Mouse (Mus musculus) heart, adult 2 months (tissue): ENCODE results near the gene Chst5. TPM values are rescaled to one million over a fixed set of nuclear protein-coding genes. Genes with fewer than 3 reads are reported as not detected.

Experiments
- DNase-seq, 2 experiments: peaks; one replicate each; pipeline ENCODE4 v3.0.0; 2021
- H3K27ac ChIP-seq: fragments of 200-600 bp; 2 replicates; pipeline ENCODE4 v1.8.1; 2022
- H3K27me3 ChIP-seq: fragments of 200-500 bp; 2 replicates; pipeline ENCODE4 v1.6.1; 2012; ENCODE audit warnings: mild to moderate bottlenecking, low read length, inconsistent platforms, mixed read lengths; ENCODE audit not compliant: control insufficient read depth, insufficient read depth
- H3K36me3 ChIP-seq: fragments of 200-500 bp; 2 replicates; pipeline ENCODE4 v1.6.1; 2012; ENCODE audit warnings: low read length, inconsistent platforms; ENCODE audit not compliant: control insufficient read depth, insufficient read depth
- H3K4me1 ChIP-seq: fragments of 200-500 bp; 2 replicates; pipeline ENCODE4 v1.6.1; 2011; ENCODE audit warnings: low read length; ENCODE audit not compliant: control insufficient read depth, insufficient read depth
- H3K4me3 ChIP-seq: fragments of 200-600 bp; 2 replicates; pipeline ENCODE4 v1.8.1; 2022
- H3K79me2 ChIP-seq: fragments of 200-500 bp; replicated peaks from 2 replicates; pipeline ENCODE4 v1.6.1; 2012; ENCODE audit warnings: mild to moderate bottlenecking, inconsistent platforms, low read length, moderate library complexity, mixed read lengths; ENCODE audit not compliant: control insufficient read depth, insufficient read depth
- H3K9ac ChIP-seq: fragments of 200-500 bp; 2 replicates; pipeline ENCODE4 v1.6.1; 2012; ENCODE audit warnings: low read depth, mild to moderate bottlenecking, control low read depth, inconsistent platforms, low read length, mixed read lengths
- CTCF ChIP-seq: fragments of 200-600 bp; IDR thresholded peaks from 2 replicates; pipeline ENCODE4 v1.8.1; 2022; ENCODE audit warnings: antibody characterized with exemption, mild to moderate bottlenecking, moderate library complexity
- EP300 ChIP-seq: fragments of 200-500 bp; IDR thresholded peaks from 2 replicates; pipeline ENCODE4 v1.6.1; 2011; ENCODE audit warnings: low read depth, low read length, control low read depth; ENCODE audit not compliant: insufficient read depth
- POLR2A ChIP-seq: fragments of 200-500 bp; IDR thresholded peaks from 2 replicates; pipeline ENCODE4 v1.6.1; 2011; ENCODE audit warnings: mild to moderate bottlenecking, low read depth, low read length, control low read depth; ENCODE audit not compliant: insufficient read depth
- WGBS: fragments of 180-500 bp; shearing (Covaris S2); methylation state at CpG from one replicate; pipeline ENCODE4 v1.1.7; 2018; 5-methylcytosine and 5-hydroxymethylcytosine counted together
- intact Hi-C: fragments of 180-260 bp; cut with DNase I; formaldehyde crosslinking; loops from one replicate; pipeline ENCODE4 v1.15.1; 2025
- polyA plus RNA-seq: library from polyadenylated mRNA; depleted of rRNA; stranded (reverse); fragments of >200 nt; gene quantifications from 2 replicates; pipeline ENCODE4 v1.2.3, GENCODE M21; 2012
- total RNA-seq, 2 experiments: library from RNA; stranded (reverse); gene quantifications; 2 replicates each; pipeline ENCODE4 v1.2.3; 2021

Gene Chst5
- total and polyA plus RNA-seq, 3 experiments = not detected

DNA sequence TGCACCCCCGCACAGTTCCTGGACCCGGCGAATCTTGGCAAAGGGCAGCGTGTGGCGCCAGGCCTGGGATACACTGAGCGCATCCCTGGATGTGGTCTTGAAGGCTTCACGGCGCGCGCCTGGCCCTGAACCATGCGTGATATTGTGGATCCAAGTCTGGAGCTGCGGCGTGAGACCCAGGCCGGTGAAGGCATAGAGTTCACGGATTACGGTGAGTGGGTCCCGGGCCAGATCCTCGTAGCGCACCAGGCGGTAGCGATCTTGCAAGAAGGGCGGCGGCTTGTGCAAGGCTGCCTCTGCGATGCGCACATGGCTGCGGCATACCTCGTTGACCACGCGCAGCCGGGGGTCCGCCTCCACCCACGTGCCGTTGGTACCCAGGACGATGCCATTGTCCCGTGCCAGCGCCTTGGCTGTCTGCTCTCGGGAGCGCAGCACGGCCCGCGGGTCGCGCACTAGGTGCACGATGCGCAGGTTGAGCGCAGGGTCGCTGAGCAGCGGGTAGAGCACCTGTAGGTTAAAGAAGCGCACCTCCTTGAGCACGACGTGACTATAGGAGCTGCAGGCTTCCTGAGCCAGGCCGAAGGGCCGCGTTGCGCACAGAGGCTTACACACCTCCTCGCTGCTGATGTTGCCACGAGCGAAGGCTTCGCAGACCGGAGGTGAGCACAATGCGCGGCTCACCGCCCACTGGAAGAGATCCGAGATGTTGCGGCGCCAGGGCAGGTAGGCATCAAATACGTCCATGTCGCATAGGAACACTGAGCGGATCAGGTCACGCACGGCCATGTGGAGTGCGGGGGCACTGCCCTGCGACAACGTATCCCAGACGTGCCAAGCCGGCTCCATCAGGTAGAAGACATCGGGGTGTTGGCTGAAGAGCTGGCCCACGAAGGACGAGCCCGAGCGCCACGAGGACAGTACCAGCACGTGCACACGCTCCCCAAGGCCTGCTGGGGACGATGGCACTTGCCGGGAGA, 20.0 kb downstream of the Chst5 start:
- no peak overlapping the region for H3K27ac ChIP-seq
- intact Hi-C loops = no loop called here
- no peak overlapping the region for H3K9ac ChIP-seq
- H3K27me3 ChIP-seq = peaks cover 10% of the 10 kb centered on the region
- H3K4me3 ChIP-seq = no peak overlapping the region
- no peaks in the 10 kb centered on the region for H3K36me3 ChIP-seq
- DNase-seq = no peak
- no peak for TF ChIP-seq EP300
- no peak for TF ChIP-seq POLR2A
- no peak for TF ChIP-seq CTCF
- no peaks in the 10 kb centered on the region for H3K79me2 ChIP-seq
- no peaks in the 10 kb centered on the region for H3K4me1 ChIP-seq
- 14% methylated on average over 86 of the region's 86 CpGs for WGBS

DNA sequence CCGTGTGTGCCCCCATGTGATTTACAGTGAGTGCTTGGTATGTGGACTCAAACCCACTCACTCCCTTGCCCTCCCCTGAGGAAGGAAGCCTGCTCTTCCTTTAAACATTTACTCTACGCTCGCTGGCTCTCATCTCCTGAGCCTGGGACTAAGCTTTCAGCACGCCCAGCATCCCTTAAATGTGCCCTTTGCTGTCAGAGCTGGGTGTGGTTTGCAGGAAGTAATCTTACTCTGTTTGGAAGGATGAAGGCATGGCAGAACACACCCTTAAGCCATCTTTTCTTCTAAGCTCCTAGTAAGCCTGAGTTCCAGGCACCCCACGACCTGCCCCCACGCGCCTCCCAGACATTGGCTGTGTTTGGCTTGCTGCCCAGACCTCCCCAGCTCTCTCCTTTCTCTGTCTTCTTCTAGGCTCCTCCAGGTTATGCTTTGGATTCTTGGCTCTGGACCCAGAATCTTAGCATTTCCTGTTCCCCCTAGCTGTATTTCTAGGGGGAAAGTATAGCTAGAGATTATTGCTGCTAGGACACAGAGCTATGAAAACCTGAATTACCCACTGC, 22.1 kb downstream of the Chst5 start:
- Histone ChIP-seq H3K79me2 (no peaks in the 10 kb centered on the region), H3K36me3 (no peaks in the 10 kb centered on the region), H3K27ac (no peak overlapping the region), H3K4me3 (no peak overlapping the region), H3K27me3 (peaks cover 10% of the 10 kb centered on the region), H3K4me1 (no peaks in the 10 kb centered on the region), H3K9ac (no peak overlapping the region)
- intact Hi-C loops = no loop called here
- WGBS = 20% methylated on average over 7 of the region's 7 CpGs
- DNase-seq = no peak
- TF ChIP-seq POLR2A (no peak), CTCF (no peak), EP300 (no peak)

DNA sequence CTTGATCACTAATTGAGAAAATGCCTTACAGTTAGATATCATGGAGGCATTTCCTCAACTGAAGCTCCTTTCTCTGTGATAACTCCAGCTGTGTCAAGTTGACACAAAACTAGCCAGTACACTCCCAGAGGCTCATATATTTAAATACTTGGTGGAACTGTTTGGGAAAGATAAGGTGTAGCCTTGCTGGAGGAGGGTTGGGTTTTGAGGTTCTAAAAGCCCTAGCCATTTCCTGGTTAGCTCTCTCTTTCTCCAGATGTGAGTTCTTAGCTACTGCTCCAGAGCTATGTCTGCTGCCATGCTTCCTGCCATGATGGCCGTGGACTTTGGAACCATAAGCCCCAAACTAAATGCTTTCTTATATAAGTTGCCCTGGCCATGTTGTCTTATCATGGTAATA, 22.8 kb downstream of the Chst5 start:
- Histone ChIP-seq H3K4me1 (no peaks in the 10 kb centered on the region), H3K4me3 (no peak overlapping the region), H3K27ac (no peak overlapping the region), H3K27me3 (peaks cover 10% of the 10 kb centered on the region), H3K9ac (no peak overlapping the region), H3K36me3 (no peaks in the 10 kb centered on the region), H3K79me2 (no peaks in the 10 kb centered on the region)
- WGBS = 72% methylated on average over 1 of the region's 1 CpGs
- TF ChIP-seq CTCF = no peak
- TF ChIP-seq EP300 = no peak
- TF ChIP-seq POLR2A = no peak
- intact Hi-C loops = no loop called here
- DNase-seq = no peak

DNA sequence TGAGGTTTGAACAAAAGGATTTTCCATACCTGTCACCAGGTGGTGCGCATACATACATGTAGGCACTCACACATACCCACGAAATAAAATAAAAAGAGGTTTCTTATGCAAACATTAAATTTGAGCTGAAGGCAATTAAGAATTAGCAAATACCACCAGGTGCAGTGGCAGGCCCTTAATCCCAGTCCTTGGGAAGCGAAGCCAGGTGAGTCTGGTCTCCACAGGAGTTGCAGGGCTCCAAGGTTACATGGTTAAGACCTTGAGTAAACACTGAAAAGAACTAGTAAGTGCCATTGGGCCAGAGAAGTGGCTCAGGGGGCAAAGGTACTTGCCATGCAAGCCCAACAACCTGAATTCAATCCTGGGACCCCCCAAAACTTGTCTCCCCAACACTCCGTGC, 26.6 kb downstream of the Chst5 start:
- TF ChIP-seq CTCF (no peak), POLR2A (no peak), EP300 (no peak)
- no peak for DNase-seq
- no peaks in the 10 kb centered on the region for H3K36me3 ChIP-seq
- intact Hi-C loops = loop anchor here (5.0 kb wide), 1 partner anchor 39 kb away; no protein-coding TSS in a partner anchor
- no peak overlapping the region for H3K27ac ChIP-seq
- H3K4me3 ChIP-seq = no peak overlapping the region
- no peaks in the 10 kb centered on the region for H3K4me1 ChIP-seq
- H3K79me2 ChIP-seq = no peaks in the 10 kb centered on the region
- no peak overlapping the region for H3K9ac ChIP-seq
- H3K27me3 ChIP-seq = no peaks in the 10 kb centered on the region
- 86% methylated on average over 4 of the region's 4 CpGs for WGBS

DNA sequence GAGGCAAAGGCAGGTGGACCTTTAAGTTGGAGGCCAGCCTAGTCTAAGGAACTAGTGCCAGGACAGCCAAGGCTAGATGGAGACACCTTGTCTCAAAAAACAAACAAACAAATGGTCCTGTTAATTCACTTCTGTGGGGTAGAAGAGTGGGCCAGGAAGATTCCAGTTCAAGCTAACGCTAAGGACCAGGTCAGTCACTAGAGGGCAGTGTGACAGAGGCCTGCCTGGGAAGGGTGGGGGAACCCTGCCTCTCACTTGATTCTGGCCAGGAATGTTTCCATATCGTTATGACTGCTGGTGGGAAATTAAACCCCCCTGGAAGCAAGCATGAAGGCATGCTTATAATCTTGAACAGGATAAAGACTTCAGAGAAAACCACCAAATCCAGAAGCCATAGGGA, 28.7 kb downstream of the Chst5 start:
- intact Hi-C loops = loop anchor here (1.0 to 5.0 kb wide), 3 partner anchors 41 to 153 kb away; no protein-coding TSS in a partner anchor
- H3K79me2 ChIP-seq = no peaks in the 10 kb centered on the region
- peak; percentile 25 to 52 for DNase-seq

DNA sequence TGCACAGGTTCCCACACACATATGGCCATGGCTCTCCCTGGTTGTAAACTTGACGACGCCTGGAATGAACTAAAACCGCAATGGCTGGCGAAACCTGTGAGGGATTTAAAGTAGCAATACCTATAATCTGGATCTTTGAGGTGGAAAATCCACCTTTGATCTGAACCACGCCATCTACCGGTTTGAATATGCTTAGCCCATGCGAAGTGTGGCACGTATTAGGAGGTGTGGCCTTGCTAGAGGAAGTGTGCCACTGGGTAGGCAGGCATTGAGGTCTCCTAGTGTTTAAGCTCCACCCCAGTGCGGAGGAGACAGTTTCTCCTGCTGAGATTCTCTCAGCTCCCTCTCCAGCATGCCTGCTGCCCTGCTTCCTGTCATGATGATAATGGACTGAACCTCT, 32.5 kb downstream of the Chst5 start:
- Histone ChIP-seq H3K36me3 (no peaks in the 10 kb centered on the region), H3K27me3 (no peaks in the 10 kb centered on the region), H3K9ac (no peak overlapping the region), H3K27ac (no peak overlapping the region), H3K4me1 (peaks cover 3% of the 10 kb centered on the region), H3K79me2 (no peaks in the 10 kb centered on the region), H3K4me3 (no peak overlapping the region)
- DNase-seq = no peak
- TF ChIP-seq CTCF (no peak), POLR2A (no peak), EP300 (no peak)
- WGBS = 67% methylated on average over 9 of the region's 9 CpGs
- intact Hi-C loops = loop anchor here (2.0 kb wide), 1 partner anchor 199 kb away; no protein-coding TSS in a partner anchor

More for the DNA sequence above, 28.7 kb downstream of the Chst5 start:
- no peaks in the 10 kb centered on the region for H3K36me3 ChIP-seq
- no peak overlapping the region for H3K4me3 ChIP-seq
- TF ChIP-seq CTCF = peak; percentile 85
- no peak for TF ChIP-seq EP300
- no peak overlapping the region for H3K9ac ChIP-seq
- WGBS = 2% methylated on average over 2 of the region's 2 CpGs
- no peak overlapping the region for H3K27ac ChIP-seq
- H3K4me1 ChIP-seq = peaks cover 1% of the 10 kb centered on the region; the same call in 1 of the 2 replicates
- no peaks in the 10 kb centered on the region for H3K27me3 ChIP-seq
